Mouse (Mus musculus) stomach, embryonic 15.5 days (tissue): Measurements from ENCODE around the gene Faf1. TPM values are rescaled to one million over a fixed set of nuclear protein-coding genes. Genes with fewer than 3 reads are reported as not detected.
"Not testable (repeated sequence)": the region's sequence is repeated elsewhere in the genome, so short reads cannot be mapped to it uniquely, and the experiment has no call there.

Source experiments
- ATAC-seq: fragments of 200-750 bp; cut with Nextera tagmentation; 2 replicates; pipeline ENCODE4 v1.8.0; 2017; ENCODE audit warnings: low read depth, moderate number of reproducible peaks, moderate TSS enrichment; ENCODE audit not compliant: insufficient read depth, low FRiP score
- H3K27ac ChIP-seq: fragments of 300-500 bp; sonication (generic); 2 replicates; pipeline ENCODE4 v1.5.1; 2015; ENCODE audit warnings: mild to moderate bottlenecking, inconsistent platforms
- H3K27me3 ChIP-seq: fragments of 300-500 bp; sonication (generic); replicated peaks from 2 replicates; pipeline ENCODE4 v1.6.1; 2015; ENCODE audit warnings: inconsistent platforms
- H3K36me3 ChIP-seq: fragments of 300-500 bp; sonication (generic); 2 replicates; pipeline ENCODE4 v1.6.1; 2015; ENCODE audit warnings: inconsistent platforms
- H3K4me1 ChIP-seq: fragments of 300-500 bp; sonication (generic); 2 replicates; pipeline ENCODE4 v1.6.1; 2015; ENCODE audit warnings: inconsistent platforms
- H3K4me2 ChIP-seq: fragments of 300-500 bp; sonication (generic); 2 replicates; pipeline ENCODE4 v1.6.1; 2015; ENCODE audit warnings: mild to moderate bottlenecking, inconsistent platforms
- H3K4me3 ChIP-seq: fragments of 300-500 bp; sonication (generic); replicated peaks from 2 replicates; pipeline ENCODE4 v1.5.1; 2015; ENCODE audit warnings: inconsistent platforms
- H3K9ac ChIP-seq: fragments of 300-500 bp; sonication (generic); 2 replicates; pipeline ENCODE4 v1.6.1; 2015; ENCODE audit warnings: inconsistent platforms
- H3K9me3 ChIP-seq: fragments of 300-500 bp; sonication (generic); 2 replicates; pipeline ENCODE4 v1.6.1; 2016; ENCODE audit warnings: inconsistent platforms
- WGBS: fragments of 180-500 bp; shearing (Covaris S2); methylation state at CpG from one replicate; pipeline ENCODE4 v1.1.7; 2015; 5-methylcytosine and 5-hydroxymethylcytosine counted together
- polyA plus RNA-seq: library from polyadenylated mRNA; unstranded; fragments of >200 nt; fragmentation: Nextera tagmentation; extraction: Ambion mirVana; gene quantifications from 2 replicates; pipeline ENCODE4 v1.2.1, GENCODE M21; 2015

Faf1 gene
- polyA plus RNA-seq, 1 experiment from 2014 or later, result 24.3 TPM

DNA sequence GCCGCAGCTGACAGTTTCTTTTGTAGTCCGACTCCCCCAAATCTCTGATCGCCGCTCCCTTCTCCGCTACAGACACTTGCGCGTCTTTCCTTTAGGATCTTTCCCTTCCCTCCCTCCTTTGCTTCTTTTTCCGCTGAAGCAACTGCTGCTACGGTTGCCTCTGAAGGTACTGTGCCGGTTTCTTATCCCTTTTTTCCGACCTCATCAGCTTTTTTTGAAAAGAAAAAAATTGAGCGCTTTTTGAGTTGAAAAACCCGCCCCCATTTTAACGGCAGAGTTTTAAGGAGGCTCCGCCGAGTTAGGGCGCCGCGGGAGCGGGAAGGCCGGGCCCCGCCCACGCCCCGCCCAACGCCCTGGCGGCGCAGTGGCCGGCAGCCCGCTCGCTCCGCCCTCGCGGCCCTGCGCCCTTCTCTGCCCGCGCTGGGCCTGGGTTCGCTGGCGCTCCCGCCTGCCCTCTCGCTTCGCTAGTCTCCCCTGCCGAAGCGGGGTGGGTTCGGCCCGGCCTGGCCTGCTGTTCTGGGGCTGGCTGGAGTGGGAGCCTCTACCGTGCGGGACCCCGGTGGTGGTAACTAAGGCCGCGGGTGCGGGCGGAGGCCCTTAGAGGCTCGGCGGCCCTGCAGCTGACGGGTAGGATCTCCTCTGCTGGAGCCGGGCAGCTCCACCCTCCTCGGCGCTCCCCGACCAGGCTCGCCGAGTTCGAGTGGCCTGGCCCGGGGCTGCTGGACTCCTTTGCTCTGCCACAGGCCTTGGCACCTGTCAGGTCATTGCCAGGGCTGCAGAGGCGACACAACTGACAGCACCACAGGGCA, 9.7 kb upstream of the Faf1 start, which contains the start of gene Cdkn2c:
TSS of gene Cdkn2c (minus strand) at position 729 of the 809 bp plus-strand sequence.
- H3K4me1 ChIP-seq, result peaks cover 10% of the 10 kb centered on the region; the same call in 1 of the 2 replicates
- peak within 1 kb of the TSS; percentile 98 for H3K4me2 ChIP-seq
- WGBS, result under 1% methylated on average over 64 of the region's 64 CpGs
- no peaks in the 10 kb centered on the region for H3K36me3 ChIP-seq
- H3K9me3 ChIP-seq, result no peaks in the 10 kb centered on the region
- H3K9ac ChIP-seq, result peak within 1 kb of the TSS; percentile 89
- H3K4me3 ChIP-seq, result peak within 1 kb of the TSS; percentile 78
- H3K27me3 ChIP-seq, result no peaks in the 10 kb centered on the region; the same call in 1 of the 2 replicates
- peak within 1 kb of the TSS; percentile 97 for H3K27ac ChIP-seq
- peak; percentile 98 for ATAC-seq

- H3K4me2 ChIP-seq, result peak overlapping the region; percentile 98
- H3K4me1 ChIP-seq, result peaks cover 10% of the 10 kb centered on the region; the same call in 1 of the 2 replicates
- H3K27ac ChIP-seq, result peak overlapping the region; percentile 97; the same call in 1 of the 2 replicates
- H3K27me3 ChIP-seq, result no peaks in the 10 kb centered on the region; the same call in 1 of the 2 replicates
- H3K9me3 ChIP-seq, result no peaks in the 10 kb centered on the region
- WGBS, result 58% methylated on average over 2 of the region's 2 CpGs
- ATAC-seq, result no peak
- H3K9ac ChIP-seq, result 0 out of 2 replicates have a peak overlapping the region, but pooled peaks have one; percentile 89
- no peaks in the 10 kb centered on the region for H3K36me3 ChIP-seq
- peak overlapping the region; percentile 78 for H3K4me3 ChIP-seq
Observed at GRCm38 (mm10) chr4:109667518-109667917, 8.9 kb upstream of the Faf1 start.

GRCm38 (mm10) chr4:109670213-109670612, 6.2 kb upstream of the Faf1 start:
- 63% methylated on average over 2 of the region's 2 CpGs for WGBS
- no peak overlapping the region for H3K4me2 ChIP-seq
- no peak overlapping the region for H3K9ac ChIP-seq
- no peak overlapping the region for H3K4me3 ChIP-seq
- H3K9me3 ChIP-seq, result no peaks in the 10 kb centered on the region
- H3K27ac ChIP-seq, result no peak overlapping the region
- no peaks in the 10 kb centered on the region for H3K27me3 ChIP-seq
- no peaks in the 10 kb centered on the region for H3K36me3 ChIP-seq
- H3K4me1 ChIP-seq, result peaks cover 2% of the 10 kb centered on the region; the same call in 1 of the 2 replicates
- ATAC-seq, result no peak

GRCm38 (mm10) chr4:109671941-109672340, 4.4 kb upstream of the Faf1 start:
- no peak overlapping the region for H3K4me3 ChIP-seq
- WGBS, result 61% methylated on average over 1 of the region's 1 CpGs
- H3K36me3 ChIP-seq, result no peaks in the 10 kb centered on the region
- H3K27me3 ChIP-seq, result no peaks in the 10 kb centered on the region
- no peak overlapping the region for H3K9ac ChIP-seq
- no peak overlapping the region for H3K4me2 ChIP-seq
- ATAC-seq, result no peak
- no peak overlapping the region for H3K27ac ChIP-seq
- H3K9me3 ChIP-seq, result no peaks in the 10 kb centered on the region
- H3K4me1 ChIP-seq, result no peaks in the 10 kb centered on the region

- no peak overlapping the region for H3K4me2 ChIP-seq
- no peaks in the 10 kb centered on the region for H3K27me3 ChIP-seq
- no peak overlapping the region for H3K27ac ChIP-seq
- no peaks in the 10 kb centered on the region for H3K4me1 ChIP-seq
- no peaks in the 10 kb centered on the region for H3K9me3 ChIP-seq
- no peaks in the 10 kb centered on the region for H3K36me3 ChIP-seq
- no peak for ATAC-seq
- no peak overlapping the region for H3K4me3 ChIP-seq
- H3K9ac ChIP-seq, result no peak overlapping the region
- WGBS, result 80% methylated on average over 2 of the region's 2 CpGs
Observed at GRCm38 (mm10) chr4:109674097-109674496, 2.3 kb upstream of the Faf1 start.

DNA sequence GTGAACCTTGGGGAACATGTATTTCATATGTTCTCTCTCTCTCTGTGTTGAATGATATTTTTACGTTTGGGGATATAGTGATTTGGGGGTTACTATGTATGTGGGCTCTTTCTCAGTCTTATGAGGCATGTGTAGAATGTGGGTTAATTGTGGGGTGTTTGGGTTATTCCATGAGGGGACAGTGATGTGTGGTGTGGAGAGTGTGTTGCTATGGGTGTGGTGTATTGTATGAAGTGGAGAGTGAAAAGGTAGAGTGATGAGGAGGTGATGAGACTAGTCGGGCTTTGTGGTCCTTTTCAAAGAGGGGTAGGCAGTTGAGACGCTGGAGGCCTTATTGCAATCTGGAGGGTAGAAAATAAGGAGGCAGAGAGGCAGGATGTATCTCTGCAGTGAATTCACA, 833 bp downstream of the Faf1 start:
- H3K9ac ChIP-seq, result peak overlapping the region; percentile 84
- ATAC-seq, result no peak
- H3K27ac ChIP-seq, result peak overlapping the region; percentile 98

GRCm38 (mm10) chr4:109683561-109683960, 7.2 kb downstream of the Faf1 start:
- Histone ChIP-seq H3K4me2 (no peak overlapping the region), H3K27me3 (no peaks in the 10 kb centered on the region), H3K4me3 (no peak overlapping the region), H3K27ac (no peak overlapping the region), H3K9ac (no peak overlapping the region), H3K36me3 (no peaks in the 10 kb centered on the region), H3K4me1 (no peaks in the 10 kb centered on the region), H3K9me3 (no peaks in the 10 kb centered on the region)
- no peak for ATAC-seq
- 68% methylated on average over 2 of the region's 2 CpGs for WGBS

More for the DNA sequence above, 833 bp downstream of the Faf1 start:
- Histone ChIP-seq H3K4me2 (peak overlapping the region; percentile 65), H3K27me3 (no peaks in the 10 kb centered on the region), H3K36me3 (no peaks in the 10 kb centered on the region), H3K4me3 (peak overlapping the region; percentile 87), H3K9me3 (no peaks in the 10 kb centered on the region), H3K4me1 (no peaks in the 10 kb centered on the region)
- 0% methylated on average over 3 of the region's 3 CpGs for WGBS

DNA sequence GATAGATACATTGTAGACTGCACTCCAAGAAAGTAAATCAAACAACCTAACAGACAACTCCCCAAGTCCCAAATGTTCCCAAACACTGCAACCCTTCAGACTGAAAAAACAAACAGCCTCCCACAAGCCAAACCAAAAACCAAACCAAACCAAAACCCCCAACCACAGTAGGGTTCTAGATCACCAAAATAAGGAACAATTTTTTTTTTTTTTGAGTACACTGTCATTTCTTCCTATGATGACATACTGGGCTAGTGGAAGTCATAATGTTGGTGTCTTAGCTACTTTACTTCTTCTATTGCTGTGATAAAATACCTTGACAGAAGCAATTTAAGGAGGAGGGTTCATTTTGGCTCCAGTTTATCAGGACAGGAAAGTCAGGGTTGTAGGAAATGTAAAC, 16.3 kb downstream of the Faf1 start:
- H3K36me3 ChIP-seq, result no peaks in the 10 kb centered on the region
- no peak overlapping the region for H3K9ac ChIP-seq
- no peak for ATAC-seq

GRCm38 (mm10) chr4:109700727-109701126, 24.3 kb downstream of the Faf1 start:
- H3K4me2 ChIP-seq, H3K27me3 ChIP-seq, H3K27ac ChIP-seq, ATAC-seq, H3K4me1 ChIP-seq, H3K36me3 ChIP-seq, H3K9me3 ChIP-seq, H3K9ac ChIP-seq, H3K4me3 ChIP-seq: not testable (repeated sequence)
- 92% methylated on average over 3 of the region's 3 CpGs for WGBS

More for the DNA sequence above, 16.3 kb downstream of the Faf1 start:
- Histone ChIP-seq H3K4me1 (no peaks in the 10 kb centered on the region), H3K4me3 (no peak overlapping the region), H3K9me3 (no peaks in the 10 kb centered on the region), H3K4me2 (no peak overlapping the region), H3K27ac (no peak overlapping the region), H3K27me3 (no peaks in the 10 kb centered on the region)

DNA sequence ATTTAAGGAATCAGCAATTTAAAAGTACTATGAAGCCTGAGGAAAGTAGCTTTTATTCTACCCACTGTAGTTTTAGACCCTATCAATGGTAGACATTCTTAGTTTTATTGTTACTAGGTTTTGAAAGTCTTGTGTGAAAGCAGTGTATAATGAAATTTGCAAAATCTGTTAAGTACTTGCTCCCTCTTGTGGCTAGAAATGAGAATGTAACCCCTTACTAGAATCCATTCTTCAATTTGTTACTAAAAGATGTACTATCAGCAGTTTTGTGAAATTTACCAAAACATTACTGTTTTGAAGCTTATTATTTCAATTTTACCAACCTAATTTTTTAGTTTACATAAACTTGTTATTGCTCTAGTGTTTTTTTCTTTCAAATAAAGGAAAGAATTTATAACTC, 27.2 kb downstream of the Faf1 start:
- Histone ChIP-seq H3K36me3 (no peaks in the 10 kb centered on the region), H3K27ac (no peak overlapping the region), H3K9me3 (no peaks in the 10 kb centered on the region), H3K4me3 (no peak overlapping the region), H3K4me1 (no peaks in the 10 kb centered on the region), H3K9ac (no peak overlapping the region), H3K27me3 (no peaks in the 10 kb centered on the region), H3K4me2 (no peak overlapping the region)
- no peak for ATAC-seq

- Histone ChIP-seq H3K27me3 (no peaks in the 10 kb centered on the region), H3K4me3 (no peak overlapping the region), H3K27ac (no peak overlapping the region), H3K9me3 (no peaks in the 10 kb centered on the region), H3K4me2 (no peak overlapping the region), H3K36me3 (no peaks in the 10 kb centered on the region), H3K9ac (no peak overlapping the region), H3K4me1 (no peaks in the 10 kb centered on the region)
- WGBS, result 89% methylated on average over 2 of the region's 2 CpGs
- ATAC-seq, result no peak
Observed at GRCm38 (mm10) chr4:109705349-109705748, 29.0 kb downstream of the Faf1 start.

DNA sequence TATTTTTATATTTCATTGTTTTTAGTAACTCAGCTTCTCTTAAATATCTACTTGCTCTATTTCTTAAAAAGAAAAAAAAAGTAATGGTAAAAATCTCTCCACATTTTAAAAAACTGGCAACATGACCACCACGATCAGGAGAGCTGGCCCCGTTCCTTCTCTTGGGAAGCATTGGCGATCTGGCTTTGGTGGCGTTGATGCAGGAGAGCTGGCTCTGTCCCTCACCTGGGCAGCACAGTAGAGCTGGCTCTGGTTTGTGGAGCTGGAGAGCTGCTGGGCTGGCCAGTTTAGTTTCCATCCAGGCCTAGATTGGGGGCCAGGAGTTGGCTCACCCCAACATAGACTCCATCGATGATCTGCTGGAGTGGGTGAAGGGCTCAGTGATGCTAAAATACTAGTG, 42.9 kb downstream of the Faf1 start:
- Histone ChIP-seq H3K9me3 (no peaks in the 10 kb centered on the region), H3K4me1 (no peaks in the 10 kb centered on the region), H3K9ac (no peak overlapping the region), H3K27ac (no peak overlapping the region), H3K4me3 (no peak overlapping the region), H3K36me3 (no peaks in the 10 kb centered on the region), H3K4me2 (no peak overlapping the region), H3K27me3 (no peaks in the 10 kb centered on the region)
- ATAC-seq, result no peak
- WGBS, result 96% methylated on average over 5 of the region's 5 CpGs
